Mouse (Mus musculus): Measurements from ENCODE around the gene Pla2g2f. TPM values are rescaled to one million over a fixed set of nuclear protein-coding genes. Genes with fewer than 3 reads are reported as not detected.

Pla2g2f gene
- polyA plus RNA-seq, 1 experiment: not detected

DNA sequence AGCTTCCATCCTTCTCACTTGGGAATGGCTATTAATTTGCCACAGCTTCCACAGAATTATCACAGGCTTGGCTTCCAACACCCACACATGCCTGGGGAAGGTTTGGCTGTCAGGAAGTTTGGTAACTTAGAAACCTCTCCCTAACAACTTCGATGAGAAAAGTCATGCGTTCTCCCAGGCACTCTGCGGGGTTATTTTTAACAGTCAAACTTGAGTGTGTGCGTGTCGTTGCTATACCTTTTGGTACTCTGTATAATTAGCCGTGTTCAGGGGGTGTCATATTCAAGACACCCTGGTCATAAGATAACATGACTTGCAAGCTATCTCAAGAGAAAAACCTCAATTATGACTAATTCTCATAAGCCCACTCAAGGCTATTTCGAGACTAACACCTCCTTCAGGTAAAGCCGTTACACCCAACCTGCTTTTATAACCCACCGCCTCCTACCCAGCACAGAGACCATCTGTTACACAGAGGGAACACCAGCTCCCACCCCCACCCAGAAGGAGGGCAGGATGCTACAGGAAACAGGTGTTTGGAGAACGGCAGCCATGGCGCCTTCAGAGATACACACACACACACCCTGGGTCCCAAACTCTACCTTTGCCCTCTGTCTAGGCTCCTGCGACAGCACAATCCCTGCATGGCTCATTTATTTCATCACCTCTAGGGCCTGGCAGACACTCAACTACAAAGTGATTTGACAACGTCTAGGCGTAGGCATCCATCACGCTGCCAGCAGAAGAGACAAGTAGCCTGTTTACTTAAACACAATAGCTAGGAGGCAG lies 33.7 kb downstream of the Pla2g2f start:
- H3K27ac ChIP-seq (ENCODE audit: control insufficient read depth, insufficient read depth, low read depth, low read length, poor library complexity): no peak overlapping the region
- no peaks in the 10 kb centered on the region; the same call in 1 of the 2 replicates for H3K4me1 ChIP-seq (ENCODE audit: control insufficient read depth, insufficient read depth, low read length)

GRCm38 (mm10) chr4:138719264-138719596 lies 38.2 kb downstream of the Pla2g2f start:
- TF ChIP-seq POLR2A (IDR thresholded peaks at IDR 0.05; ENCODE audit: borderline replicate concordance, control insufficient read depth, low read depth, low read length) (no peak), CTCF (IDR thresholded peaks at IDR 0.05; ENCODE audit: control insufficient read depth, insufficient read depth, low read length) (no peak)
- no peak overlapping the region for H3K27ac ChIP-seq (ENCODE audit: control insufficient read depth, insufficient read depth, low read depth, low read length, poor library complexity)
- no peaks in the 10 kb centered on the region for H3K4me1 ChIP-seq (ENCODE audit: control insufficient read depth, insufficient read depth, low read length)
- no peak overlapping the region for H3K4me3 ChIP-seq (replicated peaks; ENCODE audit: control insufficient read depth, low read depth, low read length)
- WGBS: 76% methylated on average over 5 of the region's 5 CpGs

More for the DNA sequence above, 33.7 kb downstream of the Pla2g2f start:
- no peak overlapping the region for H3K4me3 ChIP-seq (replicated peaks; ENCODE audit: control insufficient read depth, low read depth, low read length)
- TF ChIP-seq POLR2A (IDR thresholded peaks at IDR 0.05; ENCODE audit: borderline replicate concordance, control insufficient read depth, low read depth, low read length) (no peak), CTCF (IDR thresholded peaks at IDR 0.05; ENCODE audit: control insufficient read depth, insufficient read depth, low read length) (no peak)
- WGBS: 35% methylated on average over 15 of the region's 15 CpGs

- no peak for TF ChIP-seq CTCF (IDR thresholded peaks at IDR 0.05; ENCODE audit: control insufficient read depth, insufficient read depth, low read length)
- no peak for TF ChIP-seq POLR2A (IDR thresholded peaks at IDR 0.05; ENCODE audit: borderline replicate concordance, control insufficient read depth, low read depth, low read length)
- Histone ChIP-seq H3K4me3 (replicated peaks; ENCODE audit: control insufficient read depth, low read depth, low read length) (no peak overlapping the region), H3K27ac (ENCODE audit: control insufficient read depth, insufficient read depth, low read depth, low read length, poor library complexity) (no peak overlapping the region), H3K4me1 (ENCODE audit: control insufficient read depth, insufficient read depth, low read length) (no peaks in the 10 kb centered on the region)
- 67% methylated on average over 5 of the region's 5 CpGs for WGBS
Observed at GRCm38 (mm10) chr4:138718586-138719263, 38.7 kb downstream of the Pla2g2f start.

GRCm38 (mm10) chr4:138716697-138717096 lies 40.7 kb downstream of the Pla2g2f start:
- Histone ChIP-seq H3K27ac (ENCODE audit: control insufficient read depth, insufficient read depth, low read depth, low read length, poor library complexity) (no peak overlapping the region), H3K4me1 (ENCODE audit: control insufficient read depth, insufficient read depth, low read length) (no peaks in the 10 kb centered on the region), H3K4me3 (replicated peaks; ENCODE audit: control insufficient read depth, low read depth, low read length) (no peak overlapping the region)
- WGBS: 72% methylated on average over 9 of the region's 9 CpGs
- TF ChIP-seq POLR2A (IDR thresholded peaks at IDR 0.05; ENCODE audit: borderline replicate concordance, control insufficient read depth, low read depth, low read length) (no peak), CTCF (IDR thresholded peaks at IDR 0.05; ENCODE audit: control insufficient read depth, insufficient read depth, low read length) (no peak)

- H3K27ac ChIP-seq (ENCODE audit: control insufficient read depth, insufficient read depth, low read depth, low read length, poor library complexity): no peak overlapping the region
- TF ChIP-seq POLR2A (IDR thresholded peaks at IDR 0.05; ENCODE audit: borderline replicate concordance, control insufficient read depth, low read depth, low read length) (no peak), CTCF (IDR thresholded peaks at IDR 0.05; ENCODE audit: control insufficient read depth, insufficient read depth, low read length) (no peak)
- no peak overlapping the region for H3K4me3 ChIP-seq (replicated peaks; ENCODE audit: control insufficient read depth, low read depth, low read length)
- 50% methylated on average over 1 of the region's 1 CpGs for WGBS
- H3K4me1 ChIP-seq (ENCODE audit: control insufficient read depth, insufficient read depth, low read length): no peaks in the 10 kb centered on the region
Observed at GRCm38 (mm10) chr4:138714186-138714585, 43.2 kb downstream of the Pla2g2f start.

- TF ChIP-seq POLR2A (IDR thresholded peaks at IDR 0.05; ENCODE audit: borderline replicate concordance, control insufficient read depth, low read depth, low read length): no peak
- TF ChIP-seq CTCF (IDR thresholded peaks at IDR 0.05; ENCODE audit: control insufficient read depth, insufficient read depth, low read length): no peak
- H3K4me3 ChIP-seq (replicated peaks; ENCODE audit: control insufficient read depth, low read depth, low read length): no peak overlapping the region
- H3K4me1 ChIP-seq (ENCODE audit: control insufficient read depth, insufficient read depth, low read length): no peaks in the 10 kb centered on the region
- H3K27ac ChIP-seq (ENCODE audit: control insufficient read depth, insufficient read depth, low read depth, low read length, poor library complexity): no peak overlapping the region
- 68% methylated on average over 8 of the region's 8 CpGs for WGBS
Observed at GRCm38 (mm10) chr4:138712621-138713020, 44.8 kb downstream of the Pla2g2f start.

- no peak overlapping the region for H3K4me3 ChIP-seq (replicated peaks; ENCODE audit: control insufficient read depth, low read depth, low read length)
- H3K4me1 ChIP-seq (ENCODE audit: control insufficient read depth, insufficient read depth, low read length): no peaks in the 10 kb centered on the region
- H3K27ac ChIP-seq (ENCODE audit: control insufficient read depth, insufficient read depth, low read depth, low read length, poor library complexity): no peak overlapping the region
- TF ChIP-seq POLR2A (IDR thresholded peaks at IDR 0.05; ENCODE audit: borderline replicate concordance, control insufficient read depth, low read depth, low read length) (no peak), CTCF (IDR thresholded peaks at IDR 0.05; ENCODE audit: control insufficient read depth, insufficient read depth, low read length) (no peak)
- 70% methylated on average over 11 of the region's 11 CpGs for WGBS
Observed at GRCm38 (mm10) chr4:138712096-138712495, 45.3 kb downstream of the Pla2g2f start.

DNA sequence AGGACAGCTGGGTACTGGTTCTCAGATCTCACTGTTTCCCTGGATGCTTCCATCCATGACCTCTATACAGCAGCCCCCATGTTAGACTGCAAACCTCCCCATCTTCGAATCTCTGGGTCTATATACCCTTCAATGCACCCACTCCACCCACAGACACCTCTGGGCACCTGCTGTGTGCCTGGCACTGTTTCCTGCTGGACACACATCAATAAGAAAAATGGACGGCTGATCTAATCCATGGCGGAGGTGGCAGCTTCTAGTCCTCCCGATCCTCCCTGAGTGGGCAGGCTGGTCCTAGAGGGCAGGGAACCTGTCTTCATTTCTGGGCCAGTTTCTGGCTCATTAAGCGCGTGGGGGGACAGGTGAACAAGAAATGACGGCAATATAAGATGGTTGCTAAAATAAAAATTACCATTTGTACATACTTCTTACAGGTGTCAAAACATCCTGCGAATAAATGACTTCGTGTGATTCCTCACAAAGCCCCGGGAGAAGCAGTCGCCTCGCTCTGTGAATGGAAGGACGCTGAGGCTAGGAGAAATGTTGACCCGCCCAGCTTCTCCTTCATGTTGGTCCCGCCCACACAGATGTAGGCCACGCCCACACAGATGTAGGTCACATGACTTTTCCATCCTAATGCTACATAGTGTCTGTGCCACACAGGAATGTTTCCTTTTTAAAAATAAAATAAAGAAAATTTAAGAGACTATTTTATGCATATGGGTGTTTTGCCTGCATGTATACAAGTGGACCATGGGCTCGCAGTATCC lies 46.2 kb downstream of the Pla2g2f start:
- WGBS: 60% methylated on average over 17 of the region's 17 CpGs
- no peak overlapping the region for H3K27ac ChIP-seq (ENCODE audit: control insufficient read depth, insufficient read depth, low read depth, low read length, poor library complexity)
- H3K4me1 ChIP-seq (ENCODE audit: control insufficient read depth, insufficient read depth, low read length): no peaks in the 10 kb centered on the region
- H3K4me3 ChIP-seq (replicated peaks; ENCODE audit: control insufficient read depth, low read depth, low read length): no peak overlapping the region
- no peak for TF ChIP-seq POLR2A (IDR thresholded peaks at IDR 0.05; ENCODE audit: borderline replicate concordance, control insufficient read depth, low read depth, low read length)
- no peak for TF ChIP-seq CTCF (IDR thresholded peaks at IDR 0.05; ENCODE audit: control insufficient read depth, insufficient read depth, low read length)

Measured in bone marrow, adult 2 months (tissue).